Mouse (Mus musculus) liver, postnatal 0 days (tissue): ENCODE results near the gene Wt1. TPM values are rescaled to one million over a fixed set of nuclear protein-coding genes. Genes with fewer than 3 reads are reported as not detected.

Experiments
- ATAC-seq: fragments of 200-750 bp; cut with Nextera tagmentation; 2 replicates; pipeline ENCODE4 v1.8.0; 2017; ENCODE audit warnings: mild to moderate bottlenecking, moderate library complexity
- DNase-seq: peaks from one replicate; pipeline ENCODE4 v3.0.0-alpha.2; 2016
- H3K27ac ChIP-seq: fragments of 300-500 bp; sonication (generic); 2 replicates; pipeline ENCODE4 v1.5.1; 2014; ENCODE audit warnings: antibody characterized with exemption, moderate library complexity, mild to moderate bottlenecking, low read depth
- H3K27me3 ChIP-seq: fragments of 300-500 bp; sonication (generic); 2 replicates; pipeline ENCODE4 v1.6.1; 2014; ENCODE audit warnings: low read length, control low read depth, mixed read lengths; ENCODE audit not compliant: insufficient read depth
- H3K36me3 ChIP-seq: fragments of 300-500 bp; sonication (generic); replicated peaks from 2 replicates; pipeline ENCODE4 v1.6.1; 2014; ENCODE audit warnings: mild to moderate bottlenecking, control low read depth, low read length, moderate library complexity, mixed read lengths; ENCODE audit not compliant: insufficient read depth
- H3K4me1 ChIP-seq: fragments of 300-500 bp; sonication (generic); 2 replicates; pipeline ENCODE4 v1.6.1; 2014; ENCODE audit warnings: antibody characterized with exemption, mild to moderate bottlenecking, control low read depth; ENCODE audit not compliant: insufficient read depth
- H3K4me2 ChIP-seq: fragments of 300-500 bp; sonication (generic); 2 replicates; pipeline ENCODE4 v1.6.1; 2014; ENCODE audit warnings: low read depth, mild to moderate bottlenecking, low read length, moderate library complexity, mixed read lengths
- H3K4me3 ChIP-seq: fragments of 300-500 bp; sonication (generic); 2 replicates; pipeline ENCODE4 v1.5.1; 2014; ENCODE audit warnings: low read depth, low read length
- H3K9ac ChIP-seq: fragments of 300-500 bp; sonication (generic); replicated peaks from 2 replicates; pipeline ENCODE4 v1.6.1; 2014; ENCODE audit warnings: mild to moderate bottlenecking, moderate library complexity
- H3K9me3 ChIP-seq: fragments of 300-500 bp; sonication (generic); 2 replicates; pipeline ENCODE4 v1.6.1; 2016; ENCODE audit warnings: mild to moderate bottlenecking, control low read depth, low read length, mixed read lengths
- CTCF ChIP-seq: sonication (generic); IDR thresholded peaks from 2 replicates; pipeline ENCODE4 v1.5.1; 2016; ENCODE audit warnings: antibody characterized with exemption, low read depth
- EP300 ChIP-seq: IDR thresholded peaks from 2 replicates; pipeline ENCODE4 v1.6.1; 2016; ENCODE audit warnings: antibody characterized with exemption, low read depth, mild to moderate bottlenecking
- WGBS: fragments of 180-500 bp; shearing (Covaris S2); extraction: QIAGEN DNeasy Blood & Tissue Kit; methylation state at CpG from one replicate; pipeline ENCODE4 v1.1.7; 2014; ENCODE audit not compliant: insufficient replicate concordance; 5-methylcytosine and 5-hydroxymethylcytosine counted together
- polyA plus RNA-seq: library from polyadenylated mRNA; unstranded; fragments of >200 nt; fragmentation: Nextera tagmentation; extraction: Ambion mirVana; gene quantifications from 2 replicates; pipeline ENCODE4 v1.2.1, GENCODE M21; 2015

Gene Wt1
- polyA plus RNA-seq, 1 experiment from 2014 or later = 0.86 TPM

DNA sequence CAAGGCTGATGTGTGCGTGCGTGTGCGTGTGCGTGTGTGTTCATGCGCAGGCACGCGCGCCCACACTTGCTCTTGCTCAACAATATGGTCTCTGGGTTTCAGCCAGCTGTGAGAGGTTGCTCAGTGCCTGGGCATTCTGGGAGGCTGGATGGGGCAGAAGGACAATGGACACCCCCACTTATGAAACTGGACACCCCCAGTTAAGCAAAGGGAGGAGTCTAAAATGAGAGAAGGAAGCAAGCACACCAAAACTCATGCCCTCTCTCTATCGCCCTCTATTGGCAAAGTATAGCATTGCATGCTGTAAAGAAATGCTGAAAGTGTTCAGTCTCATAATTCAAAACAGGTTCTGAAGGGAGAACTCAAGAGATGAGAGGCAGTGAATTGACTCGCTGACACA, 61.9 kb downstream of the Wt1 start:
- Histone ChIP-seq H3K9me3 (no peaks in the 10 kb centered on the region), H3K4me1 (no peaks in the 10 kb centered on the region), H3K27me3 (no peaks in the 10 kb centered on the region), H3K4me2 (no peak overlapping the region), H3K27ac (no peak overlapping the region), H3K4me3 (no peak overlapping the region), H3K9ac (no peak overlapping the region), H3K36me3 (no peaks in the 10 kb centered on the region)
- ATAC-seq (no peak), DNase-seq (no peak)
- TF ChIP-seq CTCF = peak; percentile 85
- TF ChIP-seq EP300 = no peak
- 74% methylated on average over 10 of the region's 10 CpGs for WGBS

DNA sequence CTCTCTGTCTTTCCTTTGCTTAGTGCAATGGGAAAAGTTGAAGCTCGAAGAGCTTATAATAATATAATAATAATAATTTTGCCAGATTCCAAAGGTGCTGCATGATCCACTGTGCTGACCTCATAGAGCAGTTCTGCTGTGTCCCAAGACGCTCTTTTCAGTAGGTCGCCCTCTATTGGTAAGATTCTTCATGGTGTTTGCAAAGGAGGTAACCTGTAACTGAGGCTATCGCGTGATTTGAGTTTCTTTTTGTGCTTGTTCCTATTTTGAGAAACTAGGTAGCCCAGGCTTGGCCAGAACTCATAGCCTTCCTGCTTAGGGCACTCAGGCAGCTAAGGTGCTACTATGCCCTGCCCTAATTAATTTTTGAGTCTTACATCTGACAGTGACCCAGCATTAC, 63.0 kb downstream of the Wt1 start:
- Histone ChIP-seq H3K4me1 (no peaks in the 10 kb centered on the region), H3K27ac (no peak overlapping the region), H3K9me3 (no peaks in the 10 kb centered on the region), H3K4me3 (no peak overlapping the region), H3K36me3 (no peaks in the 10 kb centered on the region), H3K27me3 (no peaks in the 10 kb centered on the region), H3K4me2 (no peak overlapping the region), H3K9ac (no peak overlapping the region)
- peak; percentile 52 for TF ChIP-seq CTCF
- no peak for TF ChIP-seq EP300
- DNase-seq = no peak
- no peak for ATAC-seq
- WGBS = 18% methylated on average over 5 of the region's 5 CpGs

GRCm38 (mm10) chr2:105200152-105200551, 73.8 kb downstream of the Wt1 start:
- Histone ChIP-seq H3K4me3 (no peak overlapping the region), H3K9me3 (no peaks in the 10 kb centered on the region), H3K4me2 (no peak overlapping the region), H3K9ac (no peak overlapping the region), H3K36me3 (no peaks in the 10 kb centered on the region), H3K4me1 (no peaks in the 10 kb centered on the region), H3K27ac (no peak overlapping the region), H3K27me3 (no peaks in the 10 kb centered on the region)
- no peak for DNase-seq
- no peak for TF ChIP-seq CTCF
- no peak for TF ChIP-seq EP300
- ATAC-seq = no peak
- 43% methylated on average over 8 of the region's 8 CpGs for WGBS

DNA sequence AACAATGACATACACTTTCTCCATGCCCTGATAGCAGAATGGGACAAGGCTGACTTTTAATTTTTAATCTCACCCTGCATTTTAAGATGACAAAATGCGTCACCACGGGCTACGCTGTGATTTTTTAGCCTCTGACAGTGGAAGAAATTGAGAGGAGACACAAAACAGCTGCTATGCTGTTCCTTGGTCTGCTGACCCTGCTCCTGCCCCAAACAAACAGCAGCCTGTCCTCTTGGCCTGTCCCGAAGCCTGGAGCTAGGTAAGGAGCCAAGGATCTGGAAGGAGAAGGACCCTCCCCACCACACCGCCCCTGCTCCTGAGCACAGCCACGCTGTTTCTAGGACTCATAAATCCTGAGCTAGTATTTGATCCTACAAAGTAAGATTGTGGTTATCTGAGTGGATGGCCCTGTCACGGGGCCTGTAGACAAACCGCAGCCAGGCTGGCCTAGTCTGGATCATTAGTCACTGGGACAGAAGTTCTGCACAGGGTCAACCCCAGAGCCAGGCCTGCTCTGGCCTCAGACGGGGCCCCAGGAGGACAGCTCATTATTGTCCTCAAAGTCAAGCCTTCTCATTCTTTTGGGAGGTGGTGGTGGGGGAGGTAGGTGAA, 80.3 kb downstream of the Wt1 start:
- TF ChIP-seq EP300 (no peak), CTCF (no peak)
- Histone ChIP-seq H3K4me3 (no peak overlapping the region), H3K27me3 (no peaks in the 10 kb centered on the region), H3K36me3 (no peaks in the 10 kb centered on the region), H3K9ac (no peak overlapping the region), H3K4me2 (no peak overlapping the region), H3K4me1 (no peaks in the 10 kb centered on the region), H3K27ac (no peak overlapping the region), H3K9me3 (no peaks in the 10 kb centered on the region)
- DNase-seq = no peak
- ATAC-seq = no peak
- WGBS = 59% methylated on average over 9 of the region's 9 CpGs

DNA sequence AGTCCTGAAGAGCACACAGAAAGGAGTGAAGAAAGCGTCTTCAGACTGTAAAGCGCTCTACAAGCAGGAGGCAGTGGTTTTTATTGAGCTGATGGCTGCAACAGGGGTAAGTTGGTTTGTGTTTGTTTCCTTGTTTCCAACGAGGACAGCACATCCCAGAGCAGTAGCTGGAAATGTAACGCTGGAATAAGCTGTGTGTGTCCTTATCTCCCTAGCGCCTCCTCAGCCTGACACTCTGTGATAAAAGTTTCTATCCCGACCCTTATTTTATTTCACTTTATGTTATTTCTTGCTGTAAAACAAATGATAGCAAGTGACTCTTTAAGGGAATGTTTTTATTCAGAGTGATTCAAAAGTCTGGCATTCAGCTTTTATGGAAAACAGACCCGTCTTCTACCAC, 86.5 kb downstream of the Wt1 start:
- TF ChIP-seq EP300 = no peak
- no peak for TF ChIP-seq CTCF
- Histone ChIP-seq H3K4me1 (no peaks in the 10 kb centered on the region), H3K4me2 (no peak overlapping the region), H3K9me3 (no peaks in the 10 kb centered on the region), H3K27ac (no peak overlapping the region), H3K9ac (no peak overlapping the region), H3K27me3 (no peaks in the 10 kb centered on the region), H3K36me3 (no peaks in the 10 kb centered on the region), H3K4me3 (no peak overlapping the region)
- WGBS = 61% methylated on average over 7 of the region's 7 CpGs
- ATAC-seq = no peak
- no peak for DNase-seq

DNA sequence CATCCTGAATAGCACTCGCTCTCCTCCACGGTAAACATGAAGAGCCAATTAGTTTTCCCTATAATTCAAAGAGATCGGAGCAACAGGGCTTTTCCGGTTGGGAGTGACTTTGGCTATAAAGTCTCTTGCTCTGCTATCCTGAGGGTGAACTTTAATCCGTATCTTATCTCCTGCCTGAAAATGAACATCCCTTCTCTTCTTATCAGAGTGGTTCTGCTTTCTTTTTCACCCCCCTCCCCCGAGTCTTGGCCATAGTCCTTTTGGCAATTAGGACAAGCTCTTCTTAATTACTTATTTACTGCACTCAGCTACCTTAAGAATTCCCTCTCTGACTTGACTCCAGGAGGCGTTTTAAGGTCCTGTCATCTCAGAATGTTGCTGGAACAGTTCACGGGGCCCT, 89.6 kb downstream of the Wt1 start:
- no peaks in the 10 kb centered on the region for H3K27me3 ChIP-seq
- H3K4me3 ChIP-seq = no peak overlapping the region
- H3K27ac ChIP-seq = no peak overlapping the region
- no peak overlapping the region for H3K9ac ChIP-seq
- DNase-seq = no peak
- ATAC-seq = no peak
- no peaks in the 10 kb centered on the region for H3K9me3 ChIP-seq
- no peaks in the 10 kb centered on the region for H3K4me1 ChIP-seq
- WGBS = 31% methylated on average over 8 of the region's 8 CpGs
- no peak for TF ChIP-seq CTCF
- TF ChIP-seq EP300 = no peak
- H3K4me2 ChIP-seq = no peak overlapping the region
- H3K36me3 ChIP-seq = no peaks in the 10 kb centered on the region

GRCm38 (mm10) chr2:105219229-105219628, 92.9 kb downstream of the Wt1 start:
- TF ChIP-seq CTCF (no peak), EP300 (no peak)
- no peaks in the 10 kb centered on the region for H3K9me3 ChIP-seq
- no peaks in the 10 kb centered on the region for H3K4me1 ChIP-seq
- no peaks in the 10 kb centered on the region for H3K27me3 ChIP-seq
- no peak overlapping the region for H3K4me3 ChIP-seq
- H3K9ac ChIP-seq = no peak overlapping the region
- no peak overlapping the region for H3K4me2 ChIP-seq
- ATAC-seq = no peak
- no peak overlapping the region for H3K27ac ChIP-seq
- no peak for DNase-seq
- no peaks in the 10 kb centered on the region for H3K36me3 ChIP-seq
- whole genome bisulfite sequencing = 62% methylated on average over 5 of the region's 5 CpGs
